Mouse (Mus musculus): ENCODE data around the gene Pgrmc1.

DNA sequence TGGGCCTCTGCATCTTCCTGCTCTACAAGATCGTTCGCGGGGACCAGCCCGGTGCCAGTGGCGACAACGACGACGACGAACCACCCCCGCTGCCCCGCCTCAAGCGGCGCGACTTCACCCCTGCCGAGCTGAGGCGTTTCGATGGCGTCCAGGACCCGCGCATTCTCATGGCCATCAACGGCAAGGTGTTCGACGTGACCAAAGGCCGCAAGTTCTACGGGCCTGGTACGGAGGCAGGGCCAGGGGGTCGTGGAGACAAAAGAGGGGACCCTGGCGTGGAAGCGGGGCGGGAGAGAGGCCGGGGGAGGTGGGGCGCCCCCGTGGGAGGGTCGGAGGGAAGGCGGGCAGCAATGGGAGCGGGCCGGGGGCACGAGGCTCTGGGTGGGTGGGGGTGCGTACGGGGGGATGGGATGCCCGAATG, 394 bp downstream of the Pgrmc1 start:
- TF ChIP-seq CTCF (IDR thresholded peaks at IDR 0.05; ENCODE audit: borderline replicate concordance, extremely low read depth, insufficient read depth, insufficient read length), result no peak
- TF ChIP-seq POLR2A (IDR thresholded peaks at IDR 0.05; ENCODE audit: borderline replicate concordance, extremely low read depth, insufficient read depth, insufficient read length, poor library complexity, severe bottlenecking), result no peak

All from brain, embryonic 14.5 days (tissue).